Mouse (Mus musculus) neural tube, embryonic 14.5 days (tissue): ENCODE measurements around the gene Slc23a4. TPM values are rescaled to one million over a fixed set of nuclear protein-coding genes. Genes with fewer than 3 reads are reported as not detected.
A peak's percentile ranks its signal among the peaks of the same experiment; 100 is the strongest.

Experiments
- ATAC-seq: fragments of 200-750 bp; cut with Nextera tagmentation; 2 replicates; pipeline ENCODE4 v1.8.0; 2017; ENCODE audit warnings: low read depth, mild to moderate bottlenecking, moderate TSS enrichment, moderate library complexity
- H3K27ac ChIP-seq: fragments of 300-500 bp; sonication (generic); 2 replicates; pipeline ENCODE4 v1.5.1; 2014; ENCODE audit warnings: low read depth, mild to moderate bottlenecking, control low read depth, low read length, moderate library complexity, mixed read lengths
- H3K27me3 ChIP-seq: fragments of 300-500 bp; sonication (generic); 2 replicates; pipeline ENCODE4 v1.6.1; 2014; ENCODE audit warnings: low read length; ENCODE audit not compliant: control insufficient read depth, insufficient read depth
- H3K36me3 ChIP-seq: fragments of 300-500 bp; sonication (generic); 2 replicates; pipeline ENCODE4 v1.6.1; 2014; ENCODE audit warnings: low read length, mixed read lengths; ENCODE audit not compliant: control insufficient read depth, insufficient read depth
- H3K4me1 ChIP-seq: fragments of 300-500 bp; sonication (generic); 2 replicates; pipeline ENCODE4 v1.6.1; 2014; ENCODE audit warnings: low read length; ENCODE audit not compliant: control insufficient read depth, insufficient read depth
- H3K4me2 ChIP-seq: fragments of 300-500 bp; sonication (generic); 2 replicates; pipeline ENCODE4 v1.6.1; 2014; ENCODE audit warnings: mild to moderate bottlenecking, low read depth, low read length, control low read depth
- H3K4me3 ChIP-seq: fragments of 300-500 bp; sonication (generic); 2 replicates; pipeline ENCODE4 v1.5.1; 2014; ENCODE audit warnings: low read depth, low read length, control low read depth, mixed read lengths
- H3K9ac ChIP-seq: fragments of 300-500 bp; sonication (generic); replicated peaks from 2 replicates; pipeline ENCODE4 v1.6.1; 2014; ENCODE audit warnings: low read depth, mild to moderate bottlenecking, control low read depth, low read length, mixed read lengths
- H3K9me3 ChIP-seq: fragments of 300-500 bp; sonication (generic); 2 replicates; pipeline ENCODE4 v1.6.1; 2016; ENCODE audit warnings: low read length; ENCODE audit not compliant: control insufficient read depth
- WGBS: fragments of 180-500 bp; shearing (Covaris S2); extraction: QIAGEN DNeasy Blood & Tissue Kit; methylation state at CpG from one replicate; pipeline ENCODE4 v1.1.7; 2014; 5-methylcytosine and 5-hydroxymethylcytosine counted together
- polyA plus RNA-seq: library from polyadenylated mRNA; unstranded; fragments of >200 nt; fragmentation: Nextera tagmentation; extraction: Ambion mirVana; gene quantifications from 2 replicates; pipeline ENCODE4 v1.2.1, GENCODE M21; 2014

The Slc23a4 gene
- 0.32 and 1.1 TPM in 2 replicates for polyA plus RNA-seq

GRCm38 (mm10) chr6:34988081-34988761 lies at the start of gene Slc23a4:
Gene Slc23a4 (minus strand): TSS chr6:34988404.
- ATAC-seq, result no peak; the same call in 1 of the 2 replicates
- H3K9ac ChIP-seq, result 0 out of 2 replicates have a peak within 1 kb of the TSS, but pooled peaks have one; percentile 28
- no peaks in the 10 kb centered on the region for H3K4me1 ChIP-seq
- no peaks in the 10 kb centered on the region for H3K27me3 ChIP-seq
- H3K4me3 ChIP-seq, result no peak within 1 kb of the TSS
- H3K9me3 ChIP-seq, result no peaks in the 10 kb centered on the region
- no peak within 1 kb of the TSS for H3K27ac ChIP-seq
- 14% methylated on average over 20 of the region's 20 CpGs for WGBS
- no peaks in the 10 kb centered on the region for H3K36me3 ChIP-seq
- peak within 1 kb of the TSS; percentile 23; the same call in 1 of the 2 replicates for H3K4me2 ChIP-seq

- no peaks in the 10 kb centered on the region for H3K4me1 ChIP-seq
Measured at GRCm38 (mm10) chr6:35033341-35033740, 45.1 kb upstream of the Slc23a4 start.

GRCm38 (mm10) chr6:35032704-35033103 lies 44.5 kb upstream of the Slc23a4 start:
- Histone ChIP-seq H3K9ac (no peak overlapping the region), H3K4me3 (no peak overlapping the region), H3K36me3 (no peaks in the 10 kb centered on the region), H3K4me2 (no peak overlapping the region), H3K4me1 (no peaks in the 10 kb centered on the region), H3K27ac (no peak overlapping the region), H3K9me3 (no peaks in the 10 kb centered on the region), H3K27me3 (no peaks in the 10 kb centered on the region)
- ATAC-seq, result no peak
- 88% methylated on average over 2 of the region's 2 CpGs for WGBS

More at GRCm38 (mm10) chr6:35033341-35033740, 45.1 kb upstream of the Slc23a4 start:
- Histone ChIP-seq H3K36me3 (no peaks in the 10 kb centered on the region), H3K4me2 (no peak overlapping the region), H3K9ac (no peak overlapping the region), H3K27ac (no peak overlapping the region), H3K27me3 (no peaks in the 10 kb centered on the region), H3K4me3 (no peak overlapping the region), H3K9me3 (no peaks in the 10 kb centered on the region)
- ATAC-seq, result no peak
- WGBS, result 94% methylated on average over 11 of the region's 11 CpGs

- ATAC-seq, result no peak
- WGBS, result 90% methylated on average over 4 of the region's 4 CpGs
- Histone ChIP-seq H3K36me3 (no peaks in the 10 kb centered on the region), H3K9me3 (no peaks in the 10 kb centered on the region), H3K27ac (no peak overlapping the region), H3K4me1 (no peaks in the 10 kb centered on the region), H3K4me3 (no peak overlapping the region), H3K27me3 (no peaks in the 10 kb centered on the region), H3K4me2 (no peak overlapping the region), H3K9ac (no peak overlapping the region)
Measured at GRCm38 (mm10) chr6:35030811-35031210, 42.6 kb upstream of the Slc23a4 start.

- WGBS, result 86% methylated on average over 6 of the region's 6 CpGs
- H3K36me3 ChIP-seq, result no peaks in the 10 kb centered on the region
- no peak overlapping the region for H3K4me3 ChIP-seq
- H3K4me1 ChIP-seq, result no peaks in the 10 kb centered on the region
- ATAC-seq, result no peak
- H3K27me3 ChIP-seq, result no peaks in the 10 kb centered on the region
- H3K4me2 ChIP-seq, result no peak overlapping the region
- no peak overlapping the region for H3K27ac ChIP-seq
- no peak overlapping the region for H3K9ac ChIP-seq
- H3K9me3 ChIP-seq, result no peaks in the 10 kb centered on the region
Measured at GRCm38 (mm10) chr6:35030226-35030625, 42.0 kb upstream of the Slc23a4 start.

- Histone ChIP-seq H3K4me3 (no peak overlapping the region), H3K9me3 (no peaks in the 10 kb centered on the region), H3K36me3 (no peaks in the 10 kb centered on the region), H3K4me1 (no peaks in the 10 kb centered on the region), H3K27me3 (no peaks in the 10 kb centered on the region), H3K9ac (no peak overlapping the region), H3K27ac (no peak overlapping the region), H3K4me2 (no peak overlapping the region)
- WGBS, result 92% methylated on average over 2 of the region's 2 CpGs
- ATAC-seq, result no peak
Measured at GRCm38 (mm10) chr6:35028023-35028422, 39.8 kb upstream of the Slc23a4 start.

GRCm38 (mm10) chr6:35027257-35027656 lies 39.1 kb upstream of the Slc23a4 start:
- Histone ChIP-seq H3K4me1 (no peaks in the 10 kb centered on the region), H3K9ac (no peak overlapping the region), H3K4me2 (no peak overlapping the region), H3K9me3 (no peaks in the 10 kb centered on the region), H3K4me3 (no peak overlapping the region), H3K36me3 (no peaks in the 10 kb centered on the region), H3K27ac (no peak overlapping the region), H3K27me3 (no peaks in the 10 kb centered on the region)
- WGBS, result 65% methylated on average over 6 of the region's 6 CpGs
- no peak for ATAC-seq

GRCm38 (mm10) chr6:35016624-35017023 lies 28.4 kb upstream of the Slc23a4 start:
- no peak for ATAC-seq
- Histone ChIP-seq H3K9ac (no peak overlapping the region), H3K36me3 (no peaks in the 10 kb centered on the region), H3K4me1 (no peaks in the 10 kb centered on the region), H3K4me3 (no peak overlapping the region), H3K27me3 (no peaks in the 10 kb centered on the region), H3K4me2 (no peak overlapping the region), H3K27ac (no peak overlapping the region), H3K9me3 (no peaks in the 10 kb centered on the region)
- 96% methylated on average over 5 of the region's 5 CpGs for WGBS

- Histone ChIP-seq H3K9me3 (no peaks in the 10 kb centered on the region), H3K36me3 (no peaks in the 10 kb centered on the region), H3K4me3 (no peak overlapping the region), H3K27ac (no peak overlapping the region), H3K4me2 (no peak overlapping the region), H3K4me1 (no peaks in the 10 kb centered on the region), H3K9ac (no peak overlapping the region), H3K27me3 (no peaks in the 10 kb centered on the region)
- 88% methylated on average over 1 of the region's 1 CpGs for WGBS
- ATAC-seq, result no peak
Measured at GRCm38 (mm10) chr6:35011953-35012352, 23.7 kb upstream of the Slc23a4 start.
